Mouse (Mus musculus): ENCODE results near the gene Pnkp.

- TF ChIP-seq CTCF (IDR thresholded peaks at IDR 0.05): no peak
- no peak for TF ChIP-seq EP300 (IDR thresholded peaks at IDR 0.05)
Measured at GRCm38 (mm10) chr7:44840426-44840825, 16.5 kb upstream of the Pnkp start.

All from lung, postnatal 0 days (tissue).